Mouse (Mus musculus): ENCODE results near the gene Olfr150. TPM values are rescaled to one million over a fixed set of nuclear protein-coding genes. Genes with fewer than 3 reads are reported as not detected.

Gene Olfr150
- total RNA-seq (2023), result not detected

DNA sequence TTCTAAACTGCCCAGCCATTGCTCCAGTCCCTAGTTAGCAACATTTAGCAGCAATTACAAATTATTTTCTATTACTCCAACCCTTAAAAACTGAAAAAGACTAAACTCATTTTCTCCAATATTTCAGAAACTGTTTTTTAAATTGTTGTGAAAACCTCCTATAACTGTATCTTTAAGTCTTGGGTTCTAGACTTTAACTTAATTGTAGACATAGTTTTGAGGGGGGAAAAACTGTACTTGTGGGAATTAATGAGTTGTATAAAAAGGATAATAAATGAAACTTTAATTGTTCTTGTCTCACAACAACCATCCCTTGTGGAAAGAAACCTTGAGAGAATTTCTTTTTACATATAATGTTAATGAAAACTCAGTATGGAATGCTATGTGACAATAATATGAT lies at the start of gene Olfr150:
Gene Olfr150, plus strand, starts transcription at position 301 of the 400 bp plus-strand sequence.

DNA sequence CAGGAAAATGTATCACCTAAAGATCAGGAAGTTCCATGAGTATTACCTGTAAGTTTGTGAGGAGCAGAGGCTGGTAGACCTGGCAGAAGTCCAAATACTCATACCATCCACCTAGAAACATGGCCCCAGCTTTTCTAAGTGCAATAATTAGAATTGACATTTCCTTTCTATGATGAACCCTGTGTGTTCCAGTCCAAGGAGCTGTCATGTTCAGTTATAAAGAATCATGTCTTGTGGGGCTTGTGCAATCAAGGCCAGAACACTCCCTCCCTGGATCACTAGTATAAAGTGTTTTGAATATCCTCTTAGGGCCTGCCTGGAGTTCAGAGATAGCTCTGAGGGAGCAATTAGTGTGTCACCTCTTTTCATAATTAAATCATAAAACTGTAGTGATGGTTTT lies 23.8 kb upstream of the Olfr150 start, which contains the start of gene Olfr149:
Gene Olfr149, minus strand, starts transcription at position 101 of the 400 bp plus-strand sequence.

DNA sequence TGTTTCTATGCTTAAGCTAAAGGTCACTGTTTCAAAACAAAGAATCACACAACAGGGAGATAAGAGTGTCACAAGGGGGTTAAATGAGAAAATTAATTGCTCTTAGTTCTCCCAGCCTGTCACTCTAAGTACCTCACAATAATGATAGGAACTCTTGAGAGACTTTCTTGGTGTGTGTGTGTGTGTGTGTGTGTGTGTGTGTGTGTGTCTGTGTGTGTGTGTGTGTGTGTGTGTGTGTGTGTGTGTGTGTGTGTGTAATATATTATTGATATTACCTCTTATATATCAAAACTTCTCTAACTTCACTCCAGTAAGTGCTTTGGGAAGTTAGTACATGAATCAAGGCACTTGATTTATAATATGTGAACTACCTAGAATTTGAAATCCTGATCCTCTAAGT lies 19.7 kb upstream of the Olfr150 start, which contains the start of gene Olfr965:
Gene Olfr965, plus strand, starts transcription at position 301 of the 400 bp plus-strand sequence.

DNA sequence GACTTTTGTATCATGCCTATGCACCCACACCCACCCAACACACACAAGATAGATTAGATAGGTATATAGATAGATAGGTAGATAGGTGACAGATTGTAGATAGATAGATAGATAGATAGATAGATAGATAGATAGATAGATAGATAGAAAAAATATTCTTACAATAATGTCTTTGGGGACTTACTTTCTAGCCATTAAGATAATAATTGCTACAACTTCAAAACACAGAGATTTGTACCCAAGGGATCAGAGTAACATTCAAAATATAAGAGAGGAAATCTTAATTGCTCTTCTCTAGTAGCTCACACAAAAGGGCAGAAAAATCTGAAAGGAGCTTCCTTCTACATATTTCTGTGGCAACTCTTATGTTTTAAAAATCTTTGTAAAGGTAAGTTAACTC lies 15.2 kb downstream of the Olfr150 start, which contains the start of gene Olfr967:
Gene Olfr967, plus strand, starts transcription at position 301 of the 400 bp plus-strand sequence.

DNA sequence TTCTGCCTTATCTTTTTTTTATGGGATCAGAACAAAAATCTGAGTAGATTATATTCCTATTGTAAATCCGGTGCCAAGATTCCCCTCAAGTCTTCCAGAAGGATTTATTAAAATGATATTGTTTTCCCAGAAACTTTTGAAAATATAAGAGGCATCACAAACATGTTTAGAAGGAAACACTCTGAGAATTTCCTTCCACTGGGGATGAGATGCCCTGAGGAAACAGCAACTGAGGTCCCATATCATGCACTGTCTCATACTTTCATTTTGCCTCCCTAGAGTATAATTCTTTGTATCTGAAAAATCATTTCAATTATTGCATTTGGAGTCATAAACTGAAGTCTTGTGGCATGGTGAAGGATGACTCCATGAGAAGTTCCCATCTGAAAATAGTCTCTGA lies 52.4 kb downstream of the Olfr150 start, which contains the start of gene Olfr968:
Gene Olfr968, minus strand, starts transcription at position 101 of the 400 bp plus-strand sequence.

Other genes with a start within 250 kb of the Olfr150 start
- gene Olfr44, start 237.0 kb upstream of the Olfr150 start, total RNA-seq (2023), result not detected
- not detected for gene Olfr957, start 215.2 kb upstream of the Olfr150 start, total RNA-seq (2023)
- not detected for gene Olfr958, start 176.9 kb upstream of the Olfr150 start, total RNA-seq (2023)
- not detected for gene Olfr959, start 155.4 kb upstream of the Olfr150 start, total RNA-seq (2023)
- not detected for gene AW551984, start 126.6 kb upstream of the Olfr150 start, total RNA-seq (2023)
- not detected for gene Olfr148, start 120.3 kb upstream of the Olfr150 start, total RNA-seq (2023)
- gene Olfr960, start 109.6 kb upstream of the Olfr150 start, total RNA-seq (2023), result not detected
- gene Olfr961, start 85.9 kb upstream of the Olfr150 start, total RNA-seq (2023), result not detected
- gene Olfr963, start 63.8 kb upstream of the Olfr150 start, total RNA-seq (2023), result not detected
- gene Olfr149, start 23.9 kb upstream of the Olfr150 start, total RNA-seq (2023), result not detected
- gene Olfr965, start 19.6 kb upstream of the Olfr150 start, total RNA-seq (2023), result not detected
- not detected for gene Olfr967, start 15.3 kb downstream of the Olfr150 start, total RNA-seq (2023)
- gene Olfr968, start 52.3 kb downstream of the Olfr150 start, total RNA-seq (2023), result not detected
- gene Olfr969, start 60.0 kb downstream of the Olfr150 start, total RNA-seq (2023), result not detected
- not detected for gene Olfr970, start 77.9 kb downstream of the Olfr150 start, total RNA-seq (2023)
- gene Olfr971, start 105.9 kb downstream of the Olfr150 start, total RNA-seq (2023), result not detected
- not detected for gene Olfr972, start 135.4 kb downstream of the Olfr150 start, total RNA-seq (2023)
- gene Olfr229, start 176.4 kb downstream of the Olfr150 start, total RNA-seq (2023), result not detected
- gene Olfr974, start 206.5 kb downstream of the Olfr150 start, total RNA-seq (2023), result not detected
- not detected for gene Olfr975, start 221.1 kb downstream of the Olfr150 start, total RNA-seq (2023)
- gene Olfr976, start 230.2 kb downstream of the Olfr150 start, total RNA-seq (2023), result not detected